Mouse (Mus musculus): ENCODE results near the gene Hormad2.

DNA sequence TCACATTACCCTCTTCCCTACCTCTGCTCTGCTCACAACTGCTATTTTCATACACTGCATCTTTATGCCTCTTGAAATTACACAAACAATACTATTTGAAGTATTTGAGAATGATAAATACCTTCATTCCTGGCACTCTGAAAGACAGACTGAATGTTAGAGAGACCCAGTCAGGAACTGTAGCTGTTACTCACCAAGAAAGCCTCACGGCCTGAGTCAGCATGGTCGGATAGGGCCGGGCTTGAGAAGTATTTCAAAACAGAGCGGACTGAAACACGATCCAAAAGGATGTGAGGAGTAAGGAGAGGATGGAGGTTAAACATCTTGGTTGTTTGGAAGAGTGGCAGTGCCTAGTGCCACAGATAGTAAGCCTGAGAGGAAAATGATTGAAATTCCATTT lies 39.7 kb downstream of the Hormad2 start:
- no peak for TF ChIP-seq POLR2A (IDR thresholded peaks at IDR 0.05; ENCODE audit: borderline replicate concordance, extremely low read depth, low read depth, low read length)
- TF ChIP-seq CTCF (IDR thresholded peaks at IDR 0.05; ENCODE audit: insufficient read depth, low read length), result no peak

All from lung, adult 2 months (tissue).